Mouse (Mus musculus) fibroblast of lung, adult 2 months (primary cell): ENCODE measurements around the gene Slc7a15.
"Not testable (repeated sequence)": the region's sequence is repeated elsewhere in the genome, so short reads cannot be mapped to it uniquely, and the experiment has no call there.

ENCODE experiments used
- DNase-seq: peaks from one replicate; pipeline ENCODE4 v3.0.0-alpha.2; 2011; ENCODE audit warnings: low read depth

Slc7a15 gene

DNA sequence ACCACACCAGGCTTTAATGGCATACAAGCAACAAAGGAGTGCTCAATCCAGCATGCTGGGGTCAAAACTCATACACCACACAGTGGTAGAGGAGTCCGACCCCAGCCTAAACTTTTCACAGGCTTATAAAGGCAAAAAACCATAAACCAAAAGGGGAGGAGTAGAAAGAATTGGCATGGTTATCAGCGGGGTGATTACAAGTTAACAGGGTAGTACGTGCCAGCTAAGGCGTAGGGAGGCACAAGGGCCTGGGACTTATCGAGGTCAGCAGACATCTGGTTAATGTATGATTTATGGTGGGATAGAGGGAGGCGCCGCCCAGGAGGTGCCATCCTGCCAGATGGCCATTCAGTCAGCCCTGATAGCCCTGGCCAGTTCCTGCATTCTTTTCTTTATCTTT lies at the start of gene Slc7a15:
TSS of gene Slc7a15 (minus strand) at position 101 of the 400 bp plus-strand sequence.
- not testable (repeated sequence) for DNase-seq

DNA sequence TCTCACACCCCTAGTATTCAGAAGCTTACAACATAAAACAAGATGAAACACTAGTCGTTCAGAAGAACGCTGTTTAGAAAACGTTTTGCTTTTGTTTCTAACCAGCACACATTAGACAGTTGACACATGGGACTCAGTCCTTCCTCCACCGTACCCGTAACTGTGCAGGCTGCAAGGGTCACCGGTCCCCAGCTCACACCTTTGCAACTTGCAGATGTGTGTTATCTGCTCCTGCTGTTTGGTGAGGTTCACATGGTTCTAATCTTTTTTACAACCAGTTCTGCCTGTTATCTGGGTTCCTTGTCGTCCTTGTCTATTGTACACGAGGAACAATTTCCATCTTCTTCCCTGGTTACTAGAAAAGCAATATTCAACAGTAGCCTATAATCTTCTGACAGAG lies 49.3 kb upstream of the Slc7a15 start:
- DNase-seq, result not testable (repeated sequence)

DNA sequence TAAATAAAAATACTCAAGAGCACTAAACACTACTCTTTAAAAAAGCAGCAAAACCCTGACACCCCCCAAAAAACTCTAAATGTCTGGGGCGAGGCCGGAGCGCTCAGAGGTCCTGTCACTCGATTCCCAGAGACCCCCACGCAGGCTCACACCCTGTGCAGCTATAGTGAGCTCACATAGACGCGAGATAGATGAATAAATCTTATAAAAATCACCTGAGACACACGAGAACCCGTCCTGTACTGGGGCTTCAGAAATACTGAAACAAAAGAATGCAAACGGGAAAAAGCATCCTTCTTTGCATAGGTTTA lies 42.5 kb upstream of the Slc7a15 start:
- DNase-seq, result no peak

DNA sequence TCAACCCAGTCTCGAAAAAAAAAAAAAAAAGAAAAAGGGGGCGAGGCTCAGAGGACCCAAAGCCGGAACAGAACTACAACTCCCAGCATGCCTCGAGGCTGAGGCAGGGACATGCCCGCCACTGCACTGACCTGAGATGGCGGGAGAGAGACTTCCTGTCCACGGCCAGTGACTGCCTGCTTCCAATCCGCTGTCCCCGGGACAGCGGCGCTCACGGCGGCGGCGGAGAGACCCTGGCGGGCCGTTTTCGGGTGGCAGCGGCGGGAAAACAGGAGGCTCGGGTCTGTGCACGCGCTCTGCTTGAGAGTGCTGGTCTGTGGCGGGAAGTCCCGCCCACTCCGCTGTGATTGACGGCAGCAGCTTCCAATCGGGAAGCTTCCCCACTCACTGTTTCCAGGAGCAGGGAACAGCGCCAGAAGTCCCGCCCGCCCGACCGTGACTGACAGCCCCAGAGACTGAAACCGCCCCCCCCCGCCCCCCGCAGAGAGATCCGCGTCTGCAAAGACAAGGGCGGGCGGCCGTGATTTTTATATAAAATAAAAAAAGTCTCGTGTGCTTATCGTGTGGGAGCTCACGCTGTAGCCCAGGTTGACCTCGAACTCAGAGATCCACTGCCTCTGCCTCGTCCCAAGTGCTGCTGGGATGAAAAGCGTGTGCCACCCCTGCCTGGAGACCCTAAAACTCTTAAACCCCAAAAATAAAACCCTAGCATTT lies 42.0 kb upstream of the Slc7a15 start:
- DNase-seq, result peak; percentile 85

- DNase-seq, result not testable (repeated sequence)
Measured at GRCm38 (mm10) chr12:8640186-8640585, 41.3 kb upstream of the Slc7a15 start.

- peak; percentile 44 for DNase-seq
Measured at GRCm38 (mm10) chr12:8638411-8639087, 39.7 kb upstream of the Slc7a15 start.

- DNase-seq, result no peak
Measured at GRCm38 (mm10) chr12:8636945-8637344, 38.1 kb upstream of the Slc7a15 start.

DNA sequence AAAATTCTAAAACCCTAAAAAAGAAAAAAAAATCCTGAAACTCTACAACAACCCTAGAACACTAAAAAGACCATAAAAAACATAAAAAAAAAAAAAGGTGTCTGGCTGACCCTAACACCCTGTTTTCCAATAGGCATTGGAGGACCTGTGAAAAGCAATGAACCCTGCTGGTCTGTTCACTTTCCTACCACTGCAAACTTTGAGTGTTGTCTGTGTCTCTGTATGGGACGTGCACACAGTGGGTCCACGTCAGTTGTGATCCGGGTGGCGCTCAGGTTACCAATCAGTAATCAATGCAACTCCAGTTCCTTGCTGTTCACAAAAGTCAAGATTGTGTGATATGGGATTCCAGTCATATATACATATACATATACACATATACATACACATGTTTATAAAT lies 36.7 kb upstream of the Slc7a15 start:
- DNase-seq, result no peak

DNA sequence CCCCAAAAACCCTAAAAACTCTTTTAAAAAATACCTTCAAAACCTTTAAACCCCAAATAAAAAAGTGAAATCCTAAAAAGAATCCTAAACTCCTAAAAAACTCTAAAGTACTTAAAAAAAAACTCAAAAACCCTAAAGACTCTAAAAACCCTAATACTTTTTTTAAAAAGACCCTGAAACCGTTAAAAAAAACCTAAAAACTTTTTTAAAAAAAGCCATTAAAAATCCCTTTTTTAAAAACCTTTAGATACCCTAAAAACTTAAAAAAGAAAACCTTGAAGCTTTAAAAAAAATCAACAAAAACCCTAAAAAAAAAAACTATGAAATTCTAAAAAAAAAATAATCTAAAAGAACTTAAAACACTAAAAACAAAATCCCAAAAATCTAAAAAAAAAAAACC lies 35.4 kb upstream of the Slc7a15 start:
- no peak for DNase-seq

DNA sequence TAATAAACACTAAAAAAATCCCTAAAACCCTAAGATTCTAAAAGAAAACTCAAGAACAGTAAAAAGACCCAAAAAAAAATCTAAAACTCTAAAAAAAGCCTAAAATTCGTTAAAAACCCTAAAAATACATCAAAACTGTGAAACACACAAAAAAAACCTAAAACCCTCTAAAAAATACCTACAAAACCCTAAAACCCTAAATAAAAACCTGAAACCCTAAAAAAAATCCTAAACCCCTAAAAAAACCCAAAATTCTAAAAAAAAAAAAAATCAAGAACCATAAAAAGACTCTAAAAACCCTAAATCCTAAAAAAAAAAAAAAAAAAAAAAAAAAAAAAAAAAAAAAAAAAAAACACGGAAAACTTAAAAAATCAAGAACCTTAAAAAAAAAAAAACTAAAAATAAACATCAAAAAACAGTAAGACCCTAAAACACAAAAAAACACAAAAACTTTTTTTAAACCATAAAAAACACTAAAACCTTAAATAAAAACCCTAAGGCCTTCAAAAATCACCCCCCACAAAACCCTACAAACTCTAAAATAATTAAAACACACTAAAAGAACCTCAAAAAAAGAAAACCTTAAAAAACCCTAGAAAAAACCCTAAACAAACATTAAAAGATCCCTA lies 34.0 kb upstream of the Slc7a15 start:
- DNase-seq, result no peak

DNA sequence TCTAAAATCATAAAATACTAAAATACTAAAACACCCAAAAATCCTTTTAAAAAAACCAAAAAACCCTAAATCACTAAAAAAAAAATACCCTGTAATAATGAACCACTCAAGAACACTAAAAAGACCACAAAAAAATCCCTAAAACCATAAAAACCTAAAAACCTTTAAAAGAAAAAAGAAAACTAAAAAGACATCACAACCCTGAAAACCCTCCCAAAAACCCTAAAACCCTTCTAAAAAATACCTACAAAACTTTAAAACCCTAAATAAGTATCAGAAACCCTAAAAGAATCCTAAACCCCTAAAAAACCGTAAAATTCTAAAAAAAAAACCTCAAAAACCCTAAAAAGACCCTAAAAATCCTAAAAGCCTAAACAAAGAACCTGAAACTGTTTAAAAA lies 32.8 kb upstream of the Slc7a15 start:
- DNase-seq, result no peak

DNA sequence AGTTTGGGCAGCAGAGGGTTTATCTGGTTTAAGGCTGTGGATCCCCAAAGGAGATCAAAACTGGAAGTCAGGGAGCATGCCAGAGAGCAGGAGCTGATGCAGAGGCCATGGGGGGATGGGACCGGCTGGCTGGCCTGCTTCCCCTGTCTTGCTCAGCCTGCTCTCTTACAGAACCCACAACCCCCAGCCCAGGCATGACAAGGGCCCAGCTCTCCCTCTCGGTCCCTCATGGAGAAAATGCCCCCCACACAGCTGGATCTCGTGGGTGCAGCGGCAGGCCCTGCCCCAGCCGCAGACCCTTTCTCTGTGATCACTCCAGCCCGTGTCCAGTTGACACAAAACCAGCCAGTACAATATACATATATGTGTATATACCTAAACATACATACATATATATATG lies 30.7 kb upstream of the Slc7a15 start:
- DNase-seq, result no peak

GRCm38 (mm10) chr12:8620678-8621018 lies 21.8 kb upstream of the Slc7a15 start:
- DNase-seq, result no peak

GRCm38 (mm10) chr12:8619827-8620677 lies 21.2 kb upstream of the Slc7a15 start:
- no peak for DNase-seq

- DNase-seq, result no peak
Measured at GRCm38 (mm10) chr12:8618271-8618670, 19.4 kb upstream of the Slc7a15 start.

- no peak for DNase-seq
Measured at GRCm38 (mm10) chr12:8609070-8609469, 10.2 kb upstream of the Slc7a15 start.

DNA sequence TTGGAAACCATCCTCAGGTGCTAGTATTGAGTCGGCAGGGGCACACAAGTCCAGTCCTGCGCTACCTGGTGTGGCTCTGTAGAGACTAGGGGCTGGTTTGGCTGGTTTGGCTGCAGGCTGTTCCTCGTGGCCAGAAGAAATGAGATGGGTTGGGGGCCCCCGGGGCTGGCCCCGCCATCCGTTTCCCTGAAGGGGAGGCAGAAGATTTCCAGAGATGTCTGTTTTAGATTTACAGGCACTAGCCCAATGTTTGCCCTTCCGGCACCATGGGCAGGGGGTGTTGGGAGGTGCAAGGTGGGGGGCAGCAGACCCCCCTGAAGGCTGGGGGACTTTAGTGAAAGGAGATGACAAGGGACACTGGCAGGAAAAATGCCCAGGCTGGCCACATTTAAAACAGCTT lies 3.3 kb downstream of the Slc7a15 start:
- no peak for DNase-seq

GRCm38 (mm10) chr12:8591326-8591725 lies 7.5 kb downstream of the Slc7a15 start:
- DNase-seq, result not testable (repeated sequence)

DNA sequence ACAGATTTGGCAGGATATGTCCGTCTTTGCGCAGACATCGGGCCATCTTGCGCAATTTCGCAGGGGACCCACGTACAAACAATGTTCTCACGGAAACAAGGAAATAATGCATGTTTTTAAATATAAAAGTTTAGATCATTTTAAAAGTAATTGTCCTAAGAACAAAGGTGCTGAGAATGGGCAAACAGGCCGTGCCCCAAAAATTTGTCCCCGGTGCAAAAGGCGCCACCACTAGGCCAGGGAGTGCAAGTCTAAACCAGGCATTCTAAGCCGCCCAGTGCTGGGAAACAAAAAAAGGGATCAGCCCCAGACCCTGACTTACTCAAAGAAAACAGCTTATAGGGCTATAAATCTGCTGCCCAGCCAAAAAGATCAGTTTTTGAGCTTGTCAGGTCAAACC lies 25.5 kb downstream of the Slc7a15 start:
- DNase-seq, result no peak

DNA sequence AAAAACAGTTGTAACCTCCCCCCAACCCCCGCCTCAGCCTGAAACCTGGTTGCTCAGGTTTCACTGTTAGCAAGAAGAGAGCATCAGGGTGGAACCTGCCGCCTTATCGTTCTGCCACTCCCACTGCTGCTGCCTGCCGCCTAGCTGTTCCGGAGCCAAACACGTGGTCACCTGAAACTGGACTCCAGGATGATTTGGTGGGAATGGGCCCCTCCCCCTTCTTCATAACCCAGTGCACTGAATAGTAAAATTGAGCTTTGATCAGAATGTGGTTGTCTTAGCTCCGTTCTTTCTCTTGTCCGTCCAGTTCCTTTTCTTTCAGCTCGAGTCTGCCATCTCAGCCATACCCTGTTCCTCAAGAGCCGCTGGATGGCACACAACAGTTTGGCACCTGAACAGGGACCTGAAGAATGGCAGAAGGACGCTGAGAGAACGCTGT lies 26.9 kb downstream of the Slc7a15 start:
- DNase-seq, result not testable (repeated sequence)

- DNase-seq, result not testable (repeated sequence)
Measured at GRCm38 (mm10) chr12:8571287-8571902, 27.5 kb downstream of the Slc7a15 start.

DNA sequence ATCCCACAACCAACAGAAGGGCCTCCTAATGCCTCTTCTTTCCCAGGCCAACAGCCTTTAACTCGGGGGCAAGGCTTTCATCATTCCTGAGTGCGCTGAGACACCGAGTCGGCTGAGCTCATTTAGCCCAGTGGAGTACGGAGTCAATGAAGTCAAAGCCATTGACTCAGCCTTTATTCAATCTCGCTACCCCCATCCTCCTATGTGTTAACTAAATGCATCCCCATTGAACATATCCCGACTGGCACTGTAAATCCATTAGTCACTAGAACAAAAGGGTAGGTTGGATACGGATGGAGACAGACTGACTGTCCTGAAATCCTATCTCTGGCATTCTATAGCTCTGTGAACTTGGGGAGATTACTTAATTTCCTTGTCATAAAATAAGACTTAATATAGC lies 36.7 kb downstream of the Slc7a15 start:
- DNase-seq, result not testable (repeated sequence)
